Mouse (Mus musculus) thymus, postnatal 10 days (tissue): ENCODE results near the gene Coro6.

Experiments used
- DNase-seq, 2 experiments: peaks; one replicate each; pipeline ENCODE4 v3.0.0; 2021; ENCODE audit warnings: low spot score in 2 of 2

Gene Coro6

GRCm38 (mm10) chr11:77462283-77463100, at the start of gene Coro6:
Coro6 (plus strand) TSS chr11:77462411.
- DNase-seq, result no peak

- DNase-seq, result no peak
Observed at GRCm38 (mm10) chr11:77414141-77414839, 47.9 kb upstream of the Coro6 start.

GRCm38 (mm10) chr11:77416212-77417000, 45.8 kb upstream of the Coro6 start:
- DNase-seq, result no peak

- DNase-seq, result no peak
Observed at GRCm38 (mm10) chr11:77418021-77418420, 44.2 kb upstream of the Coro6 start.

DNA sequence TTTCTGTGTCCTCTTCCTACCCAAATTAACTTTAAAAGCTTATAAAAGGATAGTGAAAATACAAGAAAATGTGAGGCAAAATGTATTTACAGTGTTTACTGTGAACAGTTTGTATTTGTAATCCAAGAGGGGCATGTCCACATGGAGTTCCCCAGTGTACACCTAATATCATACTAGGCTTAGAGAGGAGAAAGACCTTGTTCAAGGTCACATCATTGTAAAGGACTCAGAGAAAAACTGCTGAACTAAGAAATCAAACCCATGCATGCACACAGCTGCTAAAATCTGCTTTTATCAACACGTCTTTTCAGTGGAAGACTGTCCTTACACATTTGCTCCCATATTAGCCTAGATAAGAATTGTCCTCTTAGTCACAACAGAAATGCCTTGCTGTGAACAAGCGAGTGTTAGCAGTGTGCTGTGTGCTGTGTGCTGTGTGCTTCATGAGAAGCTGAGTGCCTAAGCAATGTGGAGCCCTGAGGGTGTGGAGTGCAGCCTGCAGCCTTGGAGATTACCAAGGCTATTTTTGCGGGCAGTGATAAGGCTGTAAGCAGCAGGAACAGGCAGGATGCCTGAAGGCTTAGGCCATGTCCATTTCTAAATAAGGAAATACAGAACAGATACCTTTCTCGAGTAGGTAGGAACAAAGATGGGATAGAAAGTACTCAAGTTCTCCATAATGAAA, 38.9 kb upstream of the Coro6 start:
- no peak for DNase-seq

GRCm38 (mm10) chr11:77428446-77428845, 33.8 kb upstream of the Coro6 start:
- no peak for DNase-seq

DNA sequence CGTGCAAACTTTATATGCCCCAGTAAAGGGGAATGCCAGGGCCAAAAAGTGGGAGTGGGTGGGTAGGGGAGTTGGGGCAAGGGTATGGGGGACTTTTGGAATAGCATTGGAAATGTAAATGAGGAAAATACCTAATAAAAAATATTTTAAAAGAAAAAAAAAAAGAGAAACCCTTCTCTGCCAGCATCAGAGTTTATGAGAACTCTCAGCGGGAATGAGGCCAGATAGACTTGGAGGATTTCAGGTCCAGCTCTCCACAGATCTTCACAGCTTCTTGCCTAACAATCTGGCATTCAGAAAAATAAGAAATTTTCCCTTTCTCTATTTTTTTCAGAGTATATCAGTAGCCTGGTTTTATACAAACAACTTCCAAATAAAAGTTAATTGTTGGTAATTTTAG, 25.2 kb upstream of the Coro6 start:
- DNase-seq, result no peak

DNA sequence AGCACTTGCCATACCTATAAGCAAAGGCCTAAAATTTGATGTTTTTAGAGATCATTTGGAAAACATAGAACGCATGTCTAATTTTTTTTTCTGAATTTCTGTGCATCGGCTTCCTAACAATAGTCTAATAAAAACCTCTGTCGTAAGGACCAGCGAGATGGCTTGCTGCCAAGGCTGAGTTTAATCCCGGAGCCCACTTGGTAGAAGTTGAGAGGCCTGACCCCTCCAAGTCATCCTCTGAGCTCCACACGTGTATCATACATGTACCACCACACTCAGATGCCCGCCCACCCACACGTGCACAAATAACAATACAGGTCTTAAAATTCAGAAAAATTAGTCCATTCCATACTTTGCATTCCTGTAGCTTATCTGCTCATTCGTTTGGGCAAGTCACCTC, 22.1 kb upstream of the Coro6 start:
- DNase-seq, result no peak

- DNase-seq, result no peak
Observed at GRCm38 (mm10) chr11:77441020-77441419, 21.2 kb upstream of the Coro6 start.

GRCm38 (mm10) chr11:77442186-77443170, 19.7 kb upstream of the Coro6 start:
- DNase-seq, result no peak

DNA sequence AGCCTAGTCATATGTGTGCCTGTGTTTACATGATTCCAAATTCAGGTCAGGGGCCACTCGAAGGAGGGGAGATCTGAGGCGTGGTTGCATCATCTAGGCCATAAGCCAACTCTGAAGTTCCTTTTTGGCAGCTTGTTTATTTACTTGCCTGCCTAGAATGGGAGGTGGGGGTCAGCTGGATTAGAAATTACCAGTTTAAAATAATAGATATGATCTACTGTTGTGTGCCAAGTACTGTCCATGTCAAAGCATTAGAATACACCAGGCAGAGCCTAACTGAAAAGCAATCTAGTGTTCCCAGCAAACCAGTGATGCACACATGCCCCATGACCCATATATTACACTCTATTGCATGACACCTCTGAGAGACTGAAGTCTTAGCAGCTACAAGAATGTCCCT, 17.3 kb upstream of the Coro6 start:
- DNase-seq, result no peak

GRCm38 (mm10) chr11:77446628-77447041, 15.6 kb upstream of the Coro6 start:
- peak; percentile 74 to 80 for DNase-seq

DNA sequence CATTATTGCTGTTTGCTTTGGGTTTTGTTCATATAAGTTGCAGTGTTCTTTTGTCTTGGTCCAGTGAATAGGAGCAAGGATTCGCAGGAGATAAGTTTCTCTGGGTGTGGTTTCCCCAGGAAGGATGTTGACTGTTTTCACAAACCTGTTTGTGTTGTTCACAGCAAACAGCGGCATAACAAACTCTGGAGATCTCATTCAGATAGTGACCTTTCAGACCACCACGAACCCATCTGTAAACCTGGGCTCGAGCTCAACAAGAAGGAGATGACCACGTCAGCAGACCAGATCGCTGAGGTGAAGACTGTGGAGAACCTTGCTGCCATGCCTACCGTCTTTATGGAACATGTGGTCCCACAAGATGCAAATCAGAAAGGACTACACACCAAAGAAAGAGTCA, 13.0 kb upstream of the Coro6 start:
- DNase-seq, result no peak

- no peak for DNase-seq
Observed at GRCm38 (mm10) chr11:77451670-77452069, 10.5 kb upstream of the Coro6 start.

DNA sequence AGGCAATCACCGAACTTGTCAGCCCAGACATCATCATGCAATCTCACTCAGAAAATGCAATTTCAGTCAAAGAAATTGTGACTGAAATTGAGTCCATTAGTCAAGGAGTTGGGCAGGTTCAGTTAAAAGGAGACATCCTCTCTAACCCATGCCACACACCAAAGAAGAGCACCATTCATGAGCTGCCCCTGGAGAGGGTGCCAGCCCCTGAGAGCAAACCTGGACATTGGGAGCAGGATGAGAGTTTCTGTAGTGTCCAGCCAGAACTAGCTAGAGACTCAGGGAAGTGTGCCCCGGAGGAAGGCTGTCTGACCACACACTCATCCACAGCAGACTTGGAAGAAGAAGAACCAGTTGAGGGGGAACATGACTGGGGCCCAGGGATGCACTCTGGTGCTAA, 8.8 kb upstream of the Coro6 start:
- no peak for DNase-seq

DNA sequence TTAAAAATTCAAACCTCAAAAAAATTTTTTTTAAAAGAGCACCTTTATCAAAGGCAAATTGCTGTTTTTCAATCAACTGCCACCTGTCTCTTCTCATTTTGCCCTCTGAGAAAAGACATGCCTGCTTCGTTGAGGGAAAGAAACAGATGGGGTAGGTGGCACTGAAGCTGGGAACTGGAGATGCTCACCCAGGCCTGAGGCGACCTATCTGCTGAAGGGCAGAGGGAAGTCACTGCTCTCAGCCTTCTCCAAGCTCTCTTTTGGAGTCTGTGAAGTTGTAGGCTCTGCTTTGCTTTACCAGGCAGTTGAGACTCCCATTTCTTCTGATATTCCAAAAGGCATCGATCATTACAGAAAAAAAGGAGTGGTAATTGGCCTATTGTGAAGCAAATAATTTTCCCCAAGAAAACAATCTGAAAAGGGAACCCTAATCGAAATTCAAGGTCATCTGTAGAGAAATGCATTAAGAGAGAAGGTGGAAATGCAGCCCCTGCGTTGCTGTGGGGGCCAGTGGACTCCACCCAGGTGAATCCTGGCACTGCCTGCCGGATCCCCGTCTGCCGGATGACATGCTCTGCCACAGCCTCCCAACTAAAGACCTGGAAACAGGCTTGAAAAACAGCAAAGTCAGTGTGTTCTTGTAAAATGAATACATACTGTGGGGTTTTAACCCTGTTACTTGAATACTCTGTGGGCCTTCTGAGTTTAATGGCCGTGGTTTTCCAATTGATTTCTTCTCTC, 6.3 kb upstream of the Coro6 start:
- no peak for DNase-seq

DNA sequence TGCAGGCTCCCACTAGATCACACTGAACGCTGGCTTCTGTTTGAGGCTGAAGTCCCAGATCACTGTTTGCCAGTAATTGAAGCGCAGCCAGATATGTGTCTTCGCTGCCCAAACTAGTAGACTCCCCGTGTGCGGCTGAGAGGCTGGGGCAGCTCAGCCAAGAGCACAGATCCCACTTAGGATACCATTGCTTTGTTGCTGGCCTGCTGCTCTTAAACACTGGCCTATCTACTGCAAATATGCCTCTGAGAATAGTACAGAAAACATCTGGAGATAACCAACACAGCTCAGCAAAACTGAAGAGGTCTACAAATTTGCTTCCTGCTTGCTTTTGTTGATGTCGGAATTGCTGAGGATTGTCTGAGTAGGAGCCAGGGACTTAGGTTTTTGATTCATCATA, 5.3 kb upstream of the Coro6 start:
- DNase-seq, result no peak

GRCm38 (mm10) chr11:77461856-77462255, 355 bp upstream of the Coro6 start:
- no peak for DNase-seq

GRCm38 (mm10) chr11:77463101-77463445, 862 bp downstream of the Coro6 start:
- no peak for DNase-seq

DNA sequence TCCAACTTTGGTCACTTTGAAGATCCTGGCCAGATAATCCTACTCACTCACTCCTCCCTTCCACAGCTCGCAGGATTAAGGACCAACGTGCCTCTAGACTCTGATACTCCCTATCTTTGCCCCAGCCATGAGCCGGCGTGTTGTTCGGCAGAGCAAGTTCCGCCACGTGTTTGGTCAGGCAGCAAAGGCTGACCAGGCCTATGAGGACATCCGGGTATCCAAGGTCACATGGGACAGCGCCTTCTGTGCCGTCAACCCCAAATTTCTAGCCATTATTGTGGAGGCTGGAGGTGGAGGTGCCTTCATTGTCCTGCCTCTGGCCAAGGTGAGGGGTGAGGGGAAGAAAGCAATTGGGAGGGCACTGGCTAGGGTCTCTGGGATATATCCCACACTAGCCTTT, 1.6 kb downstream of the Coro6 start:
- no peak for DNase-seq
